Mouse (Mus musculus) E14TG2a.4 (cell line): Measurements from ENCODE around the gene Gm20605.

Experiments used
- H3K27me3 ChIP-seq: 2 replicates; pipeline ENCODE4 v1.6.1; 2014; ENCODE audit warnings: low read length, control low read depth; ENCODE audit not compliant: insufficient read depth
- H3K36me3 ChIP-seq: 2 replicates; pipeline ENCODE4 v1.6.1; 2014; ENCODE audit warnings: low read length, control low read depth; ENCODE audit not compliant: insufficient read depth
- H3K4me1 ChIP-seq: replicated peaks from 2 replicates; pipeline ENCODE4 v1.6.1; 2014; ENCODE audit warnings: low read depth, low read length, control low read depth
- H3K4me3 ChIP-seq: replicated peaks from 2 replicates; pipeline ENCODE4 v1.5.1; 2014; ENCODE audit warnings: mild to moderate bottlenecking, low read length
- H3K9me3 ChIP-seq: 2 replicates; pipeline ENCODE4 v1.6.1; 2014; ENCODE audit warnings: low read length, control low read depth
- CTCF ChIP-seq: conservative IDR thresholded peaks from 2 replicates; pipeline ENCODE4 v1.5.1; 2014; ENCODE audit warnings: low read length
- NANOG ChIP-seq: IDR thresholded peaks from 2 replicates; pipeline ENCODE4 v1.6.1; 2014; ENCODE audit warnings: borderline replicate concordance, low read length, mixed read lengths
- POU5F1 ChIP-seq: IDR thresholded peaks from 2 replicates; pipeline ENCODE4 v1.6.1; 2014; ENCODE audit warnings: low read length, borderline replicate concordance

The Gm20605 gene

DNA sequence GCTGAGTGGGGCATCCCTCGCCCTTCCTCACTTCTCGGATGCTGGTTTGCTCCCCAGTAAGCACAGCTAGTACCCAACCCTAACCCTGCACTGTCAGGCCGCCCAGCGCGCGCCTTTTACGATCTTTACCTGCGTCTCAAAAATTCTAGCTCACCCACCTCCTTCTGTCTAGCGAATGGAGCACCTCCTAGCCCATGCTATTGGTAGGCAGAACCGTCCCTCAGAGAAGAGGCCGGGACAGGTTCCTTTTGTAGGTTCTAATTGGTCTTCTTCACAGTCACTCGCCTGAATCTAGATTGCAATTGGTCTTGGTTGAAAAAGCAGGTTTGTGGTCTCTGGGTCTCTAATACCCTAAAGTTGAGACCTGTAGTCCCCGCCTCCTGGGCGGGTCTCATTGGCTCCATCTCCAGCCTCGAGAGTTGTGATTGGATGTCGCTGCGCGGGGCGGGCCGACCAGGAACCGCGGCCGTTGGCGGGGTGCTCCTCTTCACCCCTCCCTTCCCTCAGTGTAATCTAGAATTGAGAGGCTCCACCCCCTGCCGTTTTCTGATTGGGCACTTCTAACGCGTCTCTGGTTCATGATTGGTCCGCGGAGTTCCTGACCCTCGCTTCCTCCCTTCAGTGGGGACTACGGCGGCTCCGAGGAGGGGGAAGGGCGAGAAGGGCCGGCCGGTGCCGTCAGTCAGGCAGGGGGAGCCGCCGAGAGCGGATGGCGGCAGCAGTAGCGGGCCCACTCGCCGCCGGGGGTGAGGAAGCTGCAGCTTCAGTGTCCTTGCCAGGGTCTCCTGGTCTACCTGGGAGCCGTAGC is at the start of gene Gm20605, which contains the start of the genes Fbxo24 and Lrch4:
TSS of gene Gm20605 (plus strand) at position 678 of the 808 bp plus-strand sequence.
TSS of gene Fbxo24 (minus strand) at position 505 of the 808 bp plus-strand sequence.
TSS of gene Lrch4 (plus strand) at position 624 of the 808 bp plus-strand sequence.
- peaks cover 22% of the 10 kb centered on the region for H3K36me3 ChIP-seq
- TF ChIP-seq NANOG (no peak), POU5F1 (no peak), CTCF (no peak)
- H3K4me1 ChIP-seq: peaks cover 81% of the 10 kb centered on the region
- no peaks in the 10 kb centered on the region for H3K27me3 ChIP-seq
- H3K9me3 ChIP-seq: no peaks in the 10 kb centered on the region
- H3K4me3 ChIP-seq: peak within 1 kb of the TSS; percentile 99

DNA sequence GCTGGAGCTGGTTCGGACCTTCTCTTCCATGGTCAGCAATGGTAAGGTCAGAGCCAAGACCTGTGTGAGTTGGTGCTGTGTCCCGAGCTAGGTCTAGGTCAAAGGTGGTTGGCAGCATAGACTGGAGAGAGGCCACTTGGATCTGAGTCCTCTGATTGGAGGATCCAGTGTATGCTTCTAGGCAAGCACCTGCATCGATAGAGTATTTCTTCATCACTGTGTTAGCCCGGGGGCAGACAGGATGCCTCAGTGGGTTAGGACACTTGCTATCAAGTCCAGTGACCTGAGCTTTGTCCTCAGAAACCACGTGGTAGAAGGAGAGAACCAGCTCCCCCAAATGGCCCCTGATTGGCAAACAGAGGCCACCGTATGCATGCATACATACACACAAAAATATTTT is 48.7 kb upstream of the Gm20605 start:
- Histone ChIP-seq H3K36me3 (no peaks in the 10 kb centered on the region), H3K9me3 (no peaks in the 10 kb centered on the region), H3K4me3 (no peak overlapping the region), H3K27me3 (peaks cover 51% of the 10 kb centered on the region), H3K4me1 (peaks cover 27% of the 10 kb centered on the region)
- TF ChIP-seq CTCF (no peak), NANOG (no peak), POU5F1 (no peak)

DNA sequence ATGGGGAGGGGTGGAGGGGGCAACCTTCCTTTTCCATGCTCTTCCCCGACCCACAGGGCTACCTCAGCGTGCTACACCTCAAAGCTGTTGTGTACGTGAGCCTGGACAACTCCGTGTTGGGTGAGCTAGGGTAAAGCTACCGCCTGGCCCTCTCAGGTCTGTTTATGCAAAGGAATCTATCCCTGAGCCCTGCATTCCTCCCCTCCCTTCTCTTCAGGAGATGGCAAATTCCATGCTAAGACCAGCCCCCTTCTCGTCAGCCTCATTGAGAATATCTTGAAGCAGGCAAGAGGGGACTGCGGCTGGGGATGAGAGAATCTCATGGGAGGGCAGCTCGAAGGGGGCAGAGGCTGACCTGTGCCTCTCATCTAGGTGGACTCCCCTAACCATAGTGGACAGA is 46.3 kb upstream of the Gm20605 start:
- Histone ChIP-seq H3K27me3 (peaks cover 39% of the 10 kb centered on the region), H3K36me3 (no peaks in the 10 kb centered on the region), H3K4me1 (peaks cover 42% of the 10 kb centered on the region), H3K9me3 (no peaks in the 10 kb centered on the region), H3K4me3 (peak overlapping the region; percentile 68)
- TF ChIP-seq NANOG (no peak), POU5F1 (no peak), CTCF (no peak)

DNA sequence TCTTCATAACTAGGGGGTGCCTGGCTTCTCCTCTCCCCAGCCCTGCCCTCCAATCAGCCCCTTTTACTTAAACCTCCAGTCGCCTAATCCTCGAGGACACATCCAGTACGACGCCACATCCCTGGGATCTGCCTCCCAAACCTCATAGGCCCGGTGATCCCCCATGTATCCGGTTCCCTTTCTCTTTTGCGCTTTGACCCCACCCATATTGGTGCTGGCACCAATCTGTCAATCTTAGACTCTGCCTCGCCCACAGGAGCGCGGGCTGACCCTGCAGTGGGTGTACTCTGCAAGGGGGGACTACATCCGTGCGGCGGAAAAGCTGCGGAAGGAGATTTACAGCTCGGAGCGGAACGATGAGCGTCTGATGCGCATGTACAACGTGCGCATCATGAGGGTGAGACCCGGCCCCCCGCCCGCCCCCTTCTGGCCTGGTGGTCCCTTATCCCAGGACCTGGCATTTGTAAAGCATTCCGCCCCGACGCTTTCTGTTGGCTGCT is 45.3 kb upstream of the Gm20605 start:
- H3K4me3 ChIP-seq: peak overlapping the region; percentile 68
- H3K36me3 ChIP-seq: no peaks in the 10 kb centered on the region
- H3K27me3 ChIP-seq: peaks cover 36% of the 10 kb centered on the region
- TF ChIP-seq CTCF (no peak), NANOG (no peak), POU5F1 (no peak)
- no peaks in the 10 kb centered on the region for H3K9me3 ChIP-seq
- H3K4me1 ChIP-seq: peaks cover 42% of the 10 kb centered on the region

GRCm38 (mm10) chr5:137584976-137585375 is 44.0 kb upstream of the Gm20605 start:
- H3K9me3 ChIP-seq: no peaks in the 10 kb centered on the region
- peaks cover 32% of the 10 kb centered on the region for H3K27me3 ChIP-seq
- TF ChIP-seq CTCF (peak; percentile 72), NANOG (no peak)
- H3K4me3 ChIP-seq: no peak overlapping the region
- peaks cover 42% of the 10 kb centered on the region for H3K4me1 ChIP-seq
- no peaks in the 10 kb centered on the region for H3K36me3 ChIP-seq

DNA sequence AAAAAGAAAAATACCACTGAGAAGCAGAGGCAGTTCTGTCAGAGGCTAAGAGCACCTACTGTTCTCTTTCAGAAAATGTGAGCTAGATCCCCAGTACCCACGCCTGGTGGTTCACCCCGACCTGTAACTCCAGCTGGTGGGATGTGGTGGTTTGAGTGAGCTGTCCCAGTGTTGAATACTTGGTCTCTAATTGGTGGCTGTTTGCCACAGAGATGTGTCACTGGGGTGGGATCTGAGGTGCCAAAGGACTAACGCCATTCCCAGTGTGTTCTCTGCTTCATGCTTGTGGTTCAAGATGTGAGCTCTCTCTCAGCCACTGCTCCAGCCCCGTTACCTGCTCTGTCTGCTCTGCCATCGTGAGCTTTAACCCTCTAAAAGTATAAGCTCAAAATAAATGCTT is 38.5 kb upstream of the Gm20605 start:
- Histone ChIP-seq H3K4me3 (no peak overlapping the region), H3K27me3 (no peaks in the 10 kb centered on the region), H3K9me3 (no peaks in the 10 kb centered on the region), H3K4me1 (peaks cover 30% of the 10 kb centered on the region), H3K36me3 (no peaks in the 10 kb centered on the region)
- TF ChIP-seq POU5F1 (no peak), NANOG (no peak), CTCF (no peak)

GRCm38 (mm10) chr5:137595921-137596320 is 33.1 kb upstream of the Gm20605 start:
- H3K4me1 ChIP-seq: peaks cover 47% of the 10 kb centered on the region
- peaks cover 13% of the 10 kb centered on the region for H3K36me3 ChIP-seq
- TF ChIP-seq NANOG (no peak), POU5F1 (no peak), CTCF (no peak)
- H3K27me3 ChIP-seq: no peaks in the 10 kb centered on the region
- no peaks in the 10 kb centered on the region for H3K9me3 ChIP-seq
- H3K4me3 ChIP-seq: 0 out of 2 replicates have a peak overlapping the region, but pooled peaks have one; percentile 95

DNA sequence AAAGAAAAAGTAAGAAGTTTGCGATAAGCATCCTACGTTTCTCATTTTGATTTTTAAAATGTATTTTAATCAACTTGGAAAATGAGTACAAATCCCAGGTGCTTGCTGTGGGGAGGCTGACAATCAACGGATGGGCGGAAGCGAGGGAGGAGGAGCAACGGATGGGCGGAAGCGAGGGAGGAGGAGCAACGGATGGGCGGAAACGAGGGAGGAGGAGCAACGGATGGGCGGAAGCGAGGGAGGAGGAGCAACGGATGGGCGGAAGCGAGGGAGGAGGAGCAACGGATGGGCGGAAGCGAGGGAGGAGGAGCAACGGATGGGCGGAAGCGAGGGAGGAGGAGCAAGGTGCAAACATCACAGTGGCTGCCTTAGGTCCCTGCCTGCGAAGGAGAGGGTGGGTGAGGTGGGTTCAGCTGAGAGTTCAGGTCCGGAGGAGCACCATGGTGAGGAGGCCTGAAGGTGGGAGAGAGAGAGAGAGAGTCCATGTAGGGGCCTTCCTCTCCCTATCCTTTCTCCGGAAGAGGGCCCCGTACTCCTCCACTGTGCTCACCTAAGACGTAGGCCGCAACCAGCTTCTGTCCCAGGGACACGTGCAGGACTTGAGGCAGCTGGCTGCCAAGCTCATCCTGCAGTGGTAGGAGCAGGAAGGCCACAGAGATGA is 32.2 kb upstream of the Gm20605 start:
- Histone ChIP-seq H3K27me3 (no peaks in the 10 kb centered on the region), H3K36me3 (peaks cover 13% of the 10 kb centered on the region), H3K4me3 (peak overlapping the region; percentile 95), H3K9me3 (no peaks in the 10 kb centered on the region), H3K4me1 (peaks cover 47% of the 10 kb centered on the region)
- TF ChIP-seq NANOG (no peak), CTCF (no peak), POU5F1 (no peak)

DNA sequence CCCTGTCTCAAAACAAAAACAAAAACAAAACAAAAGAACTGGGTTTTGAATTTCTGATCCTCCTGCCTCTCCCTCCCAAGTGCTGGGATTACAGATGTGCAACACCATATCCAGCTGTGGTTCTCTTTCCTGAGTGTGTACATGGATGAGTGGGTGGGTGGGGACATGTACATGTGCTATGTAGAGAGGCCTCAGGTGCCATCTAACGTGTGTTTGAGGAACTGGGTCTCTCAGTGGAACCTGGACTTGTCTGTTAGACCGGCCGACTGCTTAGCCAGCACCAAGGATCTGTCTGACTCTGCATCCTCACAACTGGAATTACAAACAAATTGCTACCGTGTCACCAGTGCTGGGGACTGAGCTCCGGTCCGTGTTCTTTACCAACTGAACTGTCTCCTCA is 31.4 kb upstream of the Gm20605 start:
- peaks cover 13% of the 10 kb centered on the region for H3K36me3 ChIP-seq
- H3K9me3 ChIP-seq: no peaks in the 10 kb centered on the region
- no peaks in the 10 kb centered on the region for H3K27me3 ChIP-seq
- peak overlapping the region; percentile 95 for H3K4me3 ChIP-seq
- peaks cover 51% of the 10 kb centered on the region for H3K4me1 ChIP-seq
- TF ChIP-seq NANOG (no peak), POU5F1 (no peak), CTCF (no peak)
